30 mouse cellular contexts compared by ENCODE assay signal in the genomic region with DNA sequence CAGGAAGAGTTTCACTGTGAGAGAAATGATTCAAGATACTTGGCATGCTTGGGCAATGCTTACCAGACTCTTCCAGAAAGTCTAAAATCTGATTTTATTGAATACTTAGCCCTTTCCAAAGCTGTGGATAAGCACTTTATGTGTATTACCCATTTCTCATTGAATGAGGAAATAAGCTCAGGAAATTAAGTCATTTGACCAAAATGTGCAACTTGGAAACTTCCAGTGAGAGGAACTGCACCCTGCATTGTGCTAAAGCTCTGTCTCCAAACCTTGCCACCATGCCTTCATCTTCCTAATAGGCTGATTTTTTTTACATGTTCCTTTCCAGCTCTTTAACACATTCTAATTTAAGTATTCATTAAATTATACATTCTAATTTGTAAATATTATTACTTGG.
DNase-seq lines count a peak whose midpoint lies in the region; TF ChIP-seq lines count a peak whose summit lies in the region.
"Had no signal": no experiment of that assay in that cellular context is flagged by ENCODE, and none has a peak within 500 bp of the region (broad histone marks: within the 10 kb centered on the region; RNA-seq: fewer than 3 reads in every experiment).

No protein-coding gene starts in this region.

- H3K9ac ChIP-seq in heart, adult 2 months (ENCODE audit: low read depth, low read length) = no peak overlapping the region
- H3K9ac ChIP-seq: embryonic facial prominence, embryonic 13.5 days; forebrain, embryonic 12.5 days; forebrain, embryonic 15.5 days; heart, embryonic 12.5 days; heart, embryonic 15.5 days; hindbrain, embryonic 13.5 days; intestine, embryonic 15.5 days had no signal

- intact Hi-C loops in heart, adult 2 months (cut with DNase I) = no loop called here

- no peak overlapping the region; the same call in 1 of the 2 replicates for H3K27ac ChIP-seq in heart, adult 2 months
- peak overlapping the region; percentile 72 for H3K27ac ChIP-seq in brown adipose tissue, adult 24 weeks (replicated peaks; ENCODE audit: low read depth, low read length)
- peak overlapping the region; percentile 79 for H3K27ac ChIP-seq in macrophage
- H3K27ac ChIP-seq: embryonic facial prominence, embryonic 10.5 days; embryonic facial prominence, embryonic 13.5 days; forebrain, embryonic 12.5 days; forebrain, embryonic 15.5 days; heart, embryonic 15.5 days; hindbrain, embryonic 10.5 days; hindbrain, embryonic 13.5 days; intestine, embryonic 15.5 days had no signal

- peak; percentile 33 for DNase-seq in heart, adult 8-10 months (ENCODE audit: low spot score)
- no peak for DNase-seq in heart, adult 2 months
- no peak for DNase-seq in kidney, adult 8-10 months
- no peak for DNase-seq in cerebellum, postnatal 14 days
- no peak for DNase-seq in lung, postnatal 14 days
- DNase-seq: adrenal gland, postnatal 10 days; adrenal gland, postnatal 36 days; B cell, adult 2 months; cerebellum, adult 18-20 months; cerebellum, adult 9-10 months; cerebellum, postnatal 25 days; embryo, embryonic 11 days; gastrocnemius, postnatal 36 days; heart, postnatal 10 days; heart, postnatal 36 days had no signal

- H3K27me3 ChIP-seq in heart, adult 2 months (ENCODE audit: control insufficient read depth, insufficient read depth, low read length) = no peaks in the 10 kb centered on the region
- H3K27me3 ChIP-seq: CH12.LX; embryonic facial prominence, embryonic 13.5 days; forebrain, embryonic 12.5 days; forebrain, embryonic 15.5 days; heart, embryonic 12.5 days; heart, embryonic 15.5 days; hindbrain, embryonic 13.5 days; intestine, embryonic 15.5 days; Patski had no signal

- no peak for TF ChIP-seq EP300 in heart, adult 2 months (IDR thresholded peaks at IDR 0.05; ENCODE audit: insufficient read depth, low read depth, low read length)

- H3K4me3 ChIP-seq in heart, adult 2 months = no peak overlapping the region
- no peak overlapping the region for H3K4me3 ChIP-seq in brown adipose tissue, adult 24 weeks (ENCODE audit: insufficient read depth, low read depth, low read length)
- H3K4me3 ChIP-seq in macrophage (ENCODE audit: inconsistent target) = no peak overlapping the region
- H3K4me3 ChIP-seq: embryonic facial prominence, embryonic 10.5 days; embryonic facial prominence, embryonic 13.5 days; erythroblast, embryonic 14.5 days; forebrain, embryonic 12.5 days; forebrain, embryonic 15.5 days; heart, embryonic 12.5 days; heart, embryonic 15.5 days; hindbrain, embryonic 10.5 days; hindbrain, embryonic 13.5 days; intestine, embryonic 15.5 days had no signal

- no peak for TF ChIP-seq POLR2A in heart, adult 2 months (IDR thresholded peaks at IDR 0.05; ENCODE audit: insufficient read depth, low read depth, low read length)

- H3K4me1 ChIP-seq in heart, adult 2 months (ENCODE audit: control insufficient read depth, insufficient read depth, low read length) = peaks cover 3% of the 10 kb centered on the region; the same call in 1 of the 2 replicates
- H3K4me1 ChIP-seq in brown adipose tissue, adult 24 weeks (ENCODE audit: control insufficient read depth, insufficient read depth, insufficient read length, low read length) = no peaks in the 10 kb centered on the region
- H3K4me1 ChIP-seq: embryonic facial prominence, embryonic 10.5 days; forebrain, embryonic 12.5 days; forebrain, embryonic 15.5 days; heart, embryonic 12.5 days; heart, embryonic 15.5 days; hindbrain, embryonic 10.5 days; hindbrain, embryonic 13.5 days; intestine, embryonic 15.5 days had no signal

- H3K79me2 ChIP-seq in heart, adult 2 months (replicated peaks; ENCODE audit: control insufficient read depth, insufficient read depth, low read length) = no peaks in the 10 kb centered on the region
- no peaks in the 10 kb centered on the region for H3K79me2 ChIP-seq in macrophage (ENCODE audit: inconsistent target)

- no peaks in the 10 kb centered on the region for H3K36me3 ChIP-seq in heart, adult 2 months (ENCODE audit: control insufficient read depth, insufficient read depth, low read length)
- no peaks in the 10 kb centered on the region for H3K36me3 ChIP-seq in macrophage (ENCODE audit: inconsistent target)
- H3K36me3 ChIP-seq: embryonic facial prominence, embryonic 10.5 days; embryonic facial prominence, embryonic 13.5 days; forebrain, embryonic 12.5 days; forebrain, embryonic 15.5 days; G1E; heart, embryonic 12.5 days; heart, embryonic 15.5 days; hindbrain, embryonic 10.5 days; hindbrain, embryonic 13.5 days; intestine, embryonic 15.5 days had no signal

- no peak for TF ChIP-seq CTCF in heart, adult 2 months (IDR thresholded peaks at IDR 0.05)
